Mouse (Mus musculus) limb, embryonic 14.5 days (tissue): ENCODE results near the gene Tns4. TPM values are rescaled to one million over a fixed set of nuclear protein-coding genes. Genes with fewer than 3 reads are reported as not detected.
A peak's percentile ranks its signal among the peaks of the same experiment; 100 is the strongest.

Experiments
- ATAC-seq: fragments of 200-750 bp; cut with Nextera tagmentation; 2 replicates; pipeline ENCODE4 v1.8.0; 2017; ENCODE audit warnings: low read depth, moderate number of reproducible peaks, moderate TSS enrichment; ENCODE audit not compliant: low FRiP score
- DNase-seq: peaks from one replicate; pipeline ENCODE4 v3.0.0-alpha.2; 2015; ENCODE audit warnings: low spot score
- H3K27ac ChIP-seq: fragments of 300-500 bp; sonication (generic); replicated peaks from 2 replicates; pipeline ENCODE4 v1.5.1; 2014; ENCODE audit warnings: low read depth, mild to moderate bottlenecking, low read length, moderate library complexity, mixed read lengths
- H3K27me3 ChIP-seq: fragments of 300-500 bp; sonication (generic); 2 replicates; pipeline ENCODE4 v1.6.1; 2014; ENCODE audit warnings: low read length, mixed read lengths; ENCODE audit not compliant: control insufficient read depth, insufficient read depth
- H3K36me3 ChIP-seq: fragments of 300-500 bp; sonication (generic); 2 replicates; pipeline ENCODE4 v1.6.1; 2014; ENCODE audit warnings: mild to moderate bottlenecking, low read length, moderate library complexity, mixed read lengths; ENCODE audit not compliant: control insufficient read depth, insufficient read depth
- H3K4me1 ChIP-seq: fragments of 300-500 bp; sonication (generic); 2 replicates; pipeline ENCODE4 v1.6.1; 2014; ENCODE audit warnings: antibody characterized with exemption, low read length, mixed read lengths; ENCODE audit not compliant: control insufficient read depth, insufficient read depth
- H3K4me2 ChIP-seq: fragments of 300-500 bp; sonication (generic); replicated peaks from 2 replicates; pipeline ENCODE4 v1.6.1; 2014; ENCODE audit warnings: low read depth, mild to moderate bottlenecking, low read length, moderate library complexity; ENCODE audit not compliant: severe bottlenecking
- H3K4me3 ChIP-seq: fragments of 300-500 bp; sonication (generic); replicated peaks from 2 replicates; pipeline ENCODE4 v1.5.1; 2014; ENCODE audit warnings: low read length
- H3K9ac ChIP-seq: fragments of 300-500 bp; sonication (generic); 2 replicates; pipeline ENCODE4 v1.6.1; 2014; ENCODE audit warnings: mild to moderate bottlenecking, low read depth, low read length, moderate library complexity; ENCODE audit not compliant: severe bottlenecking
- H3K9me3 ChIP-seq: fragments of 300-500 bp; sonication (generic); 2 replicates; pipeline ENCODE4 v1.6.1; 2016; ENCODE audit warnings: low read length; ENCODE audit not compliant: control insufficient read depth
- POLR2A ChIP-seq: fragments of 200-500 bp; IDR thresholded peaks from 2 replicates; pipeline ENCODE4 v1.8.0; 2012; ENCODE audit warnings: inconsistent platforms, mild to moderate bottlenecking, moderate library complexity, borderline replicate concordance; ENCODE audit not compliant: insufficient read depth, insufficient read length; ENCODE audit errors: extremely low read depth
- WGBS: fragments of 180-500 bp; shearing (Covaris S2); extraction: QIAGEN DNeasy Blood & Tissue Kit; methylation state at CpG from one replicate; pipeline ENCODE4 v1.1.7; 2014; 5-methylcytosine and 5-hydroxymethylcytosine counted together
- polyA plus RNA-seq, 2 experiments: library from polyadenylated mRNA; depleted of rRNA in 1 of 2; stranded (reverse) in 1 of 2; unstranded in 1 of 2; fragments of >200 nt; fragmentation: Nextera tagmentation in 1 of 2; extraction: Ambion mirVana in 1 of 2; gene quantifications; 2 replicates each; pipeline versions ENCODE4 v1.2.1 to v1.2.3; 2012 to 2014

Gene Tns4
- polyA plus RNA-seq, 2 experiments, result 1.6 to 2.5 TPM

GRCm38 (mm10) chr11:99026899-99027440, 62.1 kb downstream of the Tns4 start:
- DNase-seq (no peak), ATAC-seq (no peak)
- Histone ChIP-seq H3K9me3 (no peaks in the 10 kb centered on the region), H3K4me1 (peaks cover 3% of the 10 kb centered on the region; the same call in 1 of the 2 replicates), H3K36me3 (peaks cover 6% of the 10 kb centered on the region), H3K4me3 (no peak overlapping the region), H3K27me3 (no peaks in the 10 kb centered on the region), H3K27ac (no peak overlapping the region), H3K4me2 (no peak overlapping the region), H3K9ac (no peak overlapping the region)
- 69% methylated on average over 12 of the region's 12 CpGs for WGBS
- no peak for TF ChIP-seq POLR2A

- ATAC-seq (no peak), DNase-seq (no peak)
- no peaks in the 10 kb centered on the region for H3K27me3 ChIP-seq
- H3K9me3 ChIP-seq, result no peaks in the 10 kb centered on the region
- no peak overlapping the region for H3K9ac ChIP-seq
- TF ChIP-seq POLR2A, result no peak
- H3K4me3 ChIP-seq, result no peak overlapping the region
- H3K4me1 ChIP-seq, result peaks cover 3% of the 10 kb centered on the region; the same call in 1 of the 2 replicates
- H3K27ac ChIP-seq, result no peak overlapping the region
- peaks cover 13% of the 10 kb centered on the region for H3K36me3 ChIP-seq
- 87% methylated on average over 6 of the region's 6 CpGs for WGBS
- no peak overlapping the region for H3K4me2 ChIP-seq
Measured at GRCm38 (mm10) chr11:99025878-99026277, 63.2 kb downstream of the Tns4 start.

- Histone ChIP-seq H3K4me3 (peak overlapping the region; percentile 69), H3K4me1 (peaks cover 5% of the 10 kb centered on the region; the same call in 1 of the 2 replicates), H3K36me3 (peaks cover 24% of the 10 kb centered on the region), H3K27ac (peak overlapping the region; percentile 61; the same call in 1 of the 2 replicates), H3K9me3 (no peaks in the 10 kb centered on the region), H3K27me3 (no peaks in the 10 kb centered on the region), H3K4me2 (peak overlapping the region; percentile 49), H3K9ac (peak overlapping the region; percentile 34; the same call in 1 of the 2 replicates)
- DNase-seq (peak; percentile 21), ATAC-seq (peak; percentile 11)
- no peak for TF ChIP-seq POLR2A
- 47% methylated on average over 18 of the region's 18 CpGs for WGBS
Measured at GRCm38 (mm10) chr11:99024468-99025134, 64.5 kb downstream of the Tns4 start.

- H3K27me3 ChIP-seq, result no peaks in the 10 kb centered on the region
- H3K4me2 ChIP-seq, result peak within 1 kb of the TSS; percentile 63
- peak within 1 kb of the TSS; percentile 74 for H3K9ac ChIP-seq
- H3K4me1 ChIP-seq, result peaks cover 5% of the 10 kb centered on the region; the same call in 1 of the 2 replicates
- DNase-seq (peak; percentile 100), ATAC-seq (peak; percentile 97)
- peak within 1 kb of the TSS; percentile 69 for H3K4me3 ChIP-seq
- under 1% methylated on average over 54 of the region's 54 CpGs for WGBS
- H3K9me3 ChIP-seq, result no peaks in the 10 kb centered on the region
- peaks cover 30% of the 10 kb centered on the region for H3K36me3 ChIP-seq
- peak within 1 kb of the TSS; percentile 61 for H3K27ac ChIP-seq
- TF ChIP-seq POLR2A, result peak; percentile 94; the same call in 1 of the 2 replicates
Measured at GRCm38 (mm10) chr11:99023500-99024467, 65.3 kb downstream of the Tns4 start, which contains the start of gene Top2a. Gene Top2a (minus strand): TSS chr11:99024189.

GRCm38 (mm10) chr11:99023094-99023493, 66.0 kb downstream of the Tns4 start:
- DNase-seq (no peak), ATAC-seq (no peak)
- Histone ChIP-seq H3K9me3 (no peaks in the 10 kb centered on the region), H3K36me3 (peaks cover 37% of the 10 kb centered on the region), H3K9ac (peak overlapping the region; percentile 74), H3K4me3 (peak overlapping the region; percentile 69), H3K4me2 (peak overlapping the region; percentile 63), H3K27ac (0 out of 2 replicates have a peak overlapping the region, but pooled peaks have one; percentile 49), H3K27me3 (no peaks in the 10 kb centered on the region), H3K4me1 (peaks cover 5% of the 10 kb centered on the region; the same call in 1 of the 2 replicates)
- 5% methylated on average over 4 of the region's 4 CpGs for WGBS
- TF ChIP-seq POLR2A, result no peak
